ENCODE assay signal across 9 mouse cellular contexts in the genomic region with DNA sequence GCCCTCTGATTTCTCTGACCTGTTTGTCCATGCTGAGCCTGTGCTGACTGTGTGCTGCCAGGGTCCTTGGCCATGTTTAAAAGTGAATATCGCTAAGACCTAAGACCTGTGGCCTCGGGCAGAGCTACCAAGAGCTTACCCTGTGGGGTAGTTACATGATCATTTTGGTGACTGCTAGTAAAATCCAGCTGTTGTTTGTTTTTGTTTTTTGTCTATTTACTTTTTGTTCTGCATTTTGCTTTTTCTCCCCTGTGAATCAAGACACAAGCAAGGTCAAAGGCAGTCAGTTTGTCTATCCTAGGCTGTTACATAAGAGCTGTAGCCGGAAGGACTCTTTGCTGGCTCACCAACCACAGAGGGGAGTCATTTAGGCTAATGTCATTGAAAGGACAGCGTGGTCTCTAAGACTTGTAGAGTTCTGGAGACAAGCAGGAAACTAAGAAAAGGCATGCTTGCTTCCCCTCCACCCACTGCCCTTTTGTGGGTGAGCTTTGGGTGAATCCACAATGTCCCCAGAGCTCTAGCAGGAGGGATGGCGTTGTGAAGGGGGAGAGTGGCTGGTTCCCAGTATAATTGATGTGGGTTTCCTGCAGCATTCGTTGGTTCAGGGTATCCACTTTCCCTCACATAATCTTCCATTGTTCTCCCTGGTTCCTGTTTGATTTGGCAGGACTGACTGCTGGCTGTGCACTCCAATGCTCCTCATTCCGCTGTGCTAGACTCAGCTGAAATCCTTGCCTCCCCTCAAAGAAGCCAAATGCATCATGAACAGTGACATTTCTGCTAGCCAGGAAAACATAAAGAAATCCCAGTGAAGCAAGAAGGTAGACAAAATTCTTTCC. TPM values are rescaled to one million over a fixed set of nuclear protein-coding genes. Genes with fewer than 3 reads are reported as not detected.
DNase-seq lines count a peak whose midpoint lies in the region; ATAC-seq lines count a peak whose summit lies in the region.
"Had no signal": no experiment of that assay in that cellular context is flagged by ENCODE, and none has a peak within 500 bp of the region (broad histone marks: within the 10 kb centered on the region; RNA-seq: fewer than 3 reads in every experiment).

No protein-coding gene starts in this region.

- no peaks in the 10 kb centered on the region for H3K36me3 ChIP-seq in limb, embryonic 12.5 days
- H3K36me3 ChIP-seq in limb, embryonic 10.5 days: no peaks in the 10 kb centered on the region
- H3K36me3 ChIP-seq in embryonic facial prominence, embryonic 15.5 days: no peaks in the 10 kb centered on the region
- H3K36me3 ChIP-seq in hindbrain, embryonic 14.5 days (replicated peaks; ENCODE audit: control insufficient read depth, insufficient read depth): no peaks in the 10 kb centered on the region
- no peaks in the 10 kb centered on the region for H3K36me3 ChIP-seq in neural tube, embryonic 15.5 days

- no peak overlapping the region for H3K4me2 ChIP-seq in limb, embryonic 12.5 days
- H3K4me2 ChIP-seq in embryonic facial prominence, embryonic 15.5 days (replicated peaks): no peak overlapping the region
- no peak overlapping the region for H3K4me2 ChIP-seq in hindbrain, embryonic 14.5 days (replicated peaks)
- H3K4me2 ChIP-seq in neural tube, embryonic 15.5 days: no peak overlapping the region

- no peak overlapping the region for H3K9ac ChIP-seq in limb, embryonic 12.5 days (replicated peaks)
- no peak overlapping the region for H3K9ac ChIP-seq in embryonic facial prominence, embryonic 15.5 days
- no peak overlapping the region for H3K9ac ChIP-seq in hindbrain, embryonic 14.5 days
- H3K9ac ChIP-seq in neural tube, embryonic 15.5 days (replicated peaks): no peak overlapping the region

- H3K4me3 ChIP-seq in limb, embryonic 12.5 days (replicated peaks): no peak overlapping the region
- H3K4me3 ChIP-seq in limb, embryonic 10.5 days: no peak overlapping the region
- H3K4me3 ChIP-seq in embryonic facial prominence, embryonic 15.5 days (replicated peaks): no peak overlapping the region
- no peak overlapping the region for H3K4me3 ChIP-seq in hindbrain, embryonic 14.5 days (replicated peaks; ENCODE audit: low read length)
- no peak overlapping the region for H3K4me3 ChIP-seq in neural tube, embryonic 15.5 days (replicated peaks)

- H3K27me3 ChIP-seq in limb, embryonic 12.5 days: no peaks in the 10 kb centered on the region
- H3K27me3 ChIP-seq in limb, embryonic 10.5 days (ENCODE audit: low read depth, poor library complexity, severe bottlenecking): no peaks in the 10 kb centered on the region
- no peaks in the 10 kb centered on the region for H3K27me3 ChIP-seq in embryonic facial prominence, embryonic 15.5 days
- no peaks in the 10 kb centered on the region for H3K27me3 ChIP-seq in hindbrain, embryonic 14.5 days (ENCODE audit: control insufficient read depth, insufficient read depth, low read length)
- H3K27me3 ChIP-seq in neural tube, embryonic 15.5 days (replicated peaks): no peaks in the 10 kb centered on the region

- no peak for ATAC-seq in limb, embryonic 12.5 days (ENCODE audit: insufficient number of reproducible peaks, insufficient read depth, low FRiP score, low TSS enrichment, low read depth)
- ATAC-seq in embryonic facial prominence, embryonic 15.5 days (ENCODE audit: insufficient number of reproducible peaks, low FRiP score, low TSS enrichment, low read depth): peak; percentile 39; the same call in 1 of the 2 replicates
- ATAC-seq in hindbrain, embryonic 14.5 days (ENCODE audit: low FRiP score): peak; percentile 64; the same call in 1 of the 2 replicates
- peak; percentile 68; the same call in 1 of the 2 replicates for ATAC-seq in neural tube, embryonic 15.5 days (ENCODE audit: low FRiP score)

- no peak for DNase-seq in limb, embryonic 10.5 days (ENCODE audit: low spot score)
- DNase-seq in hindbrain, embryonic 14.5 days (ENCODE audit: low spot score): peak; percentile 49
- DNase-seq in cerebellum, adult 9-11 months: no peak
- no peak for DNase-seq in gastrocnemius, postnatal 25 days

- WGBS in limb, embryonic 12.5 days: 68% methylated on average over 7 of the region's 7 CpGs
- WGBS in limb, embryonic 10.5 days: 79% methylated on average over 7 of the region's 7 CpGs
- WGBS in embryonic facial prominence, embryonic 15.5 days: 47% methylated on average over 7 of the region's 7 CpGs
- WGBS in hindbrain, embryonic 14.5 days: 47% methylated on average over 7 of the region's 7 CpGs
- WGBS in neural tube, embryonic 15.5 days: 49% methylated on average over 7 of the region's 7 CpGs

- peaks cover 4% of the 10 kb centered on the region for H3K4me1 ChIP-seq in limb, embryonic 12.5 days (replicated peaks)
- 0 out of 2 replicates have a peak, but pooled peaks cover 5% of the 10 kb centered on the region for H3K4me1 ChIP-seq in limb, embryonic 10.5 days
- H3K4me1 ChIP-seq in embryonic facial prominence, embryonic 15.5 days: no peaks in the 10 kb centered on the region
- H3K4me1 ChIP-seq in hindbrain, embryonic 14.5 days (replicated peaks; ENCODE audit: control insufficient read depth, insufficient read depth, low read length): no peaks in the 10 kb centered on the region
- H3K4me1 ChIP-seq in neural tube, embryonic 15.5 days: no peaks in the 10 kb centered on the region

- H3K27ac ChIP-seq in limb, embryonic 12.5 days: peak overlapping the region; percentile 64; the same call in 1 of the 2 replicates
- H3K27ac ChIP-seq in limb, embryonic 10.5 days: no peak overlapping the region
- no peak overlapping the region; the same call in 1 of the 2 replicates for H3K27ac ChIP-seq in embryonic facial prominence, embryonic 15.5 days (replicated peaks)
- peak overlapping the region; percentile 39 for H3K27ac ChIP-seq in hindbrain, embryonic 14.5 days
- H3K27ac ChIP-seq in neural tube, embryonic 15.5 days (replicated peaks): peak overlapping the region; percentile 43

- no peaks in the 10 kb centered on the region for H3K9me3 ChIP-seq in limb, embryonic 12.5 days
- H3K9me3 ChIP-seq in limb, embryonic 10.5 days (replicated peaks): no peaks in the 10 kb centered on the region
- H3K9me3 ChIP-seq in embryonic facial prominence, embryonic 15.5 days (replicated peaks): no peaks in the 10 kb centered on the region
- H3K9me3 ChIP-seq in hindbrain, embryonic 14.5 days (ENCODE audit: control insufficient read depth, low read length): no peaks in the 10 kb centered on the region
- no peaks in the 10 kb centered on the region for H3K9me3 ChIP-seq in neural tube, embryonic 15.5 days (replicated peaks)

RNA-seq across cellular contexts. Expression of a gene that starts 33.9 kb away (rescaled TPM):
- polyA plus RNA-seq in limb, embryonic 12.5 days (2016; fragmentation: Nextera tagmentation; extraction: Ambion mirVana): not detected in 2 replicates
- polyA plus RNA-seq in limb, embryonic 10.5 days (2016; fragmentation: Nextera tagmentation; extraction: Ambion mirVana): not detected in 2 replicates
- polyA plus RNA-seq in embryonic facial prominence, embryonic 15.5 days (2015; fragmentation: Nextera tagmentation; extraction: Ambion mirVana): not detected in 2 replicates
- polyA plus RNA-seq in hindbrain, embryonic 14.5 days (2014; fragmentation: Nextera tagmentation; extraction: Ambion mirVana): not detected in 2 replicates
- polyA plus RNA-seq in neural tube, embryonic 15.5 days (2015; fragmentation: Nextera tagmentation; extraction: Ambion mirVana): not detected in 2 replicates
- total RNA-seq in gastrocnemius, postnatal 25 days (2021): 1 to 10 TPM in 1 of 2 experiments, under 1 TPM in 1; 0.91 to 1.9 TPM
- polyA plus RNA-seq: large intestine, adult 2 months; small intestine, adult 2 months had no signal

Comparison
In these comparisons a context has a peak if more than half of its experiments do, and no peak if none do; other contexts are left out.
1. H3K27ac ChIP-seq: peak in limb, embryonic 12.5 days (single experiment), hindbrain, embryonic 14.5 days (single experiment) and neural tube, embryonic 15.5 days (single experiment); none in limb, embryonic 10.5 days (single experiment) and embryonic facial prominence, embryonic 15.5 days (single experiment).